Mouse (Mus musculus) midbrain, embryonic 12.5 days (tissue): Measurements from ENCODE around the gene Carmil3. TPM values are rescaled to one million over a fixed set of nuclear protein-coding genes. Genes with fewer than 3 reads are reported as not detected.
A peak's percentile ranks its signal among the peaks of the same experiment; 100 is the strongest.

ENCODE experiments used
- ATAC-seq: fragments of 200-750 bp; cut with Nextera tagmentation; 2 replicates; pipeline ENCODE4 v1.8.0; 2017; ENCODE audit warnings: low read depth, moderate TSS enrichment, moderate library complexity; ENCODE audit not compliant: low FRiP score
- H3K27ac ChIP-seq: fragments of 300-500 bp; sonication (generic); replicated peaks from 2 replicates; pipeline ENCODE4 v1.5.1; 2016; ENCODE audit warnings: mild to moderate bottlenecking
- H3K27me3 ChIP-seq: fragments of 300-500 bp; sonication (generic); 2 replicates; pipeline ENCODE4 v1.6.1; 2016; ENCODE audit warnings: mild to moderate bottlenecking
- H3K36me3 ChIP-seq: fragments of 300-500 bp; sonication (generic); 2 replicates; pipeline ENCODE4 v1.6.1; 2016
- H3K4me1 ChIP-seq: fragments of 300-500 bp; sonication (generic); 2 replicates; pipeline ENCODE4 v1.6.1; 2016
- H3K4me2 ChIP-seq: fragments of 300-500 bp; sonication (generic); replicated peaks from 2 replicates; pipeline ENCODE4 v1.6.1; 2016; ENCODE audit warnings: mild to moderate bottlenecking, moderate library complexity
- H3K4me3 ChIP-seq: fragments of 300-500 bp; sonication (generic); 2 replicates; pipeline ENCODE4 v1.5.1; 2016; ENCODE audit warnings: mild to moderate bottlenecking
- H3K9ac ChIP-seq: fragments of 300-500 bp; sonication (generic); replicated peaks from 2 replicates; pipeline ENCODE4 v1.6.1; 2016; ENCODE audit warnings: mild to moderate bottlenecking, moderate library complexity
- H3K9me3 ChIP-seq: fragments of 300-500 bp; sonication (generic); 2 replicates; pipeline ENCODE4 v1.6.1; 2016; ENCODE audit warnings: mild to moderate bottlenecking
- whole genome bisulfite sequencing: fragments of 180-500 bp; shearing (Covaris S2); methylation state at CpG from one replicate; pipeline ENCODE4 v1.1.7; 2016; 5-methylcytosine and 5-hydroxymethylcytosine counted together
- polyA plus RNA-seq: library from polyadenylated mRNA; unstranded; fragments of >200 nt; fragmentation: Nextera tagmentation; extraction: Ambion mirVana; gene quantifications from 2 replicates; pipeline ENCODE4 v1.2.1, GENCODE M21; 2016

Carmil3 gene
- polyA plus RNA-seq, 1 experiment from 2014 or later = 13.8 TPM

GRCm38 (mm10) chr14:55470806-55471205 is 19.6 kb upstream of the Carmil3 start:
- no peak for ATAC-seq
- WGBS = 14% methylated on average over 10 of the region's 10 CpGs
- no peaks in the 10 kb centered on the region for H3K4me1 ChIP-seq

GRCm38 (mm10) chr14:55475654-55476053 is 14.8 kb upstream of the Carmil3 start:
- no peaks in the 10 kb centered on the region for H3K9me3 ChIP-seq
- H3K27ac ChIP-seq = no peak overlapping the region
- no peaks in the 10 kb centered on the region for H3K27me3 ChIP-seq
- H3K4me2 ChIP-seq = no peak overlapping the region
- no peaks in the 10 kb centered on the region for H3K36me3 ChIP-seq
- WGBS = 62% methylated on average over 2 of the region's 2 CpGs
- H3K9ac ChIP-seq = no peak overlapping the region
- peaks cover 6% of the 10 kb centered on the region; the same call in 1 of the 2 replicates for H3K4me1 ChIP-seq
- H3K4me3 ChIP-seq = no peak overlapping the region
- ATAC-seq = no peak

More at GRCm38 (mm10) chr14:55470806-55471205, 19.6 kb upstream of the Carmil3 start:
- no peak overlapping the region for H3K4me3 ChIP-seq
- no peaks in the 10 kb centered on the region for H3K9me3 ChIP-seq
- H3K27me3 ChIP-seq = no peaks in the 10 kb centered on the region
- H3K27ac ChIP-seq = no peak overlapping the region
- no peaks in the 10 kb centered on the region for H3K36me3 ChIP-seq
- no peak overlapping the region for H3K4me2 ChIP-seq
- no peak overlapping the region for H3K9ac ChIP-seq

- H3K9me3 ChIP-seq = no peaks in the 10 kb centered on the region
- H3K4me3 ChIP-seq = no peak overlapping the region
- no peak for ATAC-seq
- WGBS = 95% methylated on average over 1 of the region's 1 CpGs
- no peak overlapping the region for H3K4me2 ChIP-seq
- no peaks in the 10 kb centered on the region for H3K27me3 ChIP-seq
- no peak overlapping the region for H3K9ac ChIP-seq
- no peaks in the 10 kb centered on the region for H3K36me3 ChIP-seq
- peaks cover 6% of the 10 kb centered on the region; the same call in 1 of the 2 replicates for H3K4me1 ChIP-seq
- H3K27ac ChIP-seq = no peak overlapping the region
Measured at GRCm38 (mm10) chr14:55477421-55477820, 13.0 kb upstream of the Carmil3 start.

GRCm38 (mm10) chr14:55477829-55478228 is 12.6 kb upstream of the Carmil3 start:
- WGBS = 92% methylated on average over 5 of the region's 5 CpGs

GRCm38 (mm10) chr14:55478651-55479599 is 11.5 kb upstream of the Carmil3 start, which contains the start of gene Dhrs4:
Gene Dhrs4, plus strand, starts transcription at chr14:55478758.
- Histone ChIP-seq H3K4me2 (peak within 1 kb of the TSS; percentile 61), H3K4me1 (peaks cover 6% of the 10 kb centered on the region; the same call in 1 of the 2 replicates), H3K36me3 (no peaks in the 10 kb centered on the region), H3K27ac (peak within 1 kb of the TSS; percentile 43; the same call in 1 of the 2 replicates), H3K9me3 (no peaks in the 10 kb centered on the region), H3K9ac (peak within 1 kb of the TSS; percentile 60), H3K27me3 (no peaks in the 10 kb centered on the region), H3K4me3 (peak within 1 kb of the TSS; percentile 56)
- 1% methylated on average over 38 of the region's 38 CpGs for WGBS
- ATAC-seq = peak; percentile 97

More at GRCm38 (mm10) chr14:55477829-55478228, 12.6 kb upstream of the Carmil3 start:
- ATAC-seq = no peak
- Histone ChIP-seq H3K4me2 (peak overlapping the region; percentile 61; the same call in 1 of the 2 replicates), H3K27ac (no peak overlapping the region), H3K9ac (no peak overlapping the region), H3K4me3 (no peak overlapping the region), H3K27me3 (no peaks in the 10 kb centered on the region), H3K36me3 (no peaks in the 10 kb centered on the region), H3K9me3 (no peaks in the 10 kb centered on the region), H3K4me1 (peaks cover 6% of the 10 kb centered on the region; the same call in 1 of the 2 replicates)

- no peak overlapping the region for H3K9ac ChIP-seq
- no peak for ATAC-seq
- H3K4me2 ChIP-seq = no peak overlapping the region
Measured at GRCm38 (mm10) chr14:55479629-55480028, 10.8 kb upstream of the Carmil3 start.

GRCm38 (mm10) chr14:55484430-55485085 is 5.9 kb upstream of the Carmil3 start:
- ATAC-seq = no peak
- no peak overlapping the region for H3K9ac ChIP-seq
- no peak overlapping the region for H3K4me3 ChIP-seq
- H3K9me3 ChIP-seq = no peaks in the 10 kb centered on the region
- H3K4me1 ChIP-seq = no peaks in the 10 kb centered on the region
- H3K4me2 ChIP-seq = no peak overlapping the region
- no peaks in the 10 kb centered on the region for H3K27me3 ChIP-seq
- WGBS = 86% methylated on average over 5 of the region's 5 CpGs
- H3K36me3 ChIP-seq = no peaks in the 10 kb centered on the region
- H3K27ac ChIP-seq = no peak overlapping the region

More at GRCm38 (mm10) chr14:55479629-55480028, 10.8 kb upstream of the Carmil3 start:
- no peak overlapping the region for H3K4me3 ChIP-seq
- no peak overlapping the region for H3K27ac ChIP-seq
- H3K36me3 ChIP-seq = no peaks in the 10 kb centered on the region
- H3K9me3 ChIP-seq = no peaks in the 10 kb centered on the region
- H3K27me3 ChIP-seq = no peaks in the 10 kb centered on the region
- peaks cover 6% of the 10 kb centered on the region; the same call in 1 of the 2 replicates for H3K4me1 ChIP-seq
- WGBS = 90% methylated on average over 10 of the region's 10 CpGs

GRCm38 (mm10) chr14:55486836-55487235 is 3.6 kb upstream of the Carmil3 start:
- Histone ChIP-seq H3K27ac (no peak overlapping the region), H3K36me3 (no peaks in the 10 kb centered on the region), H3K4me3 (no peak overlapping the region), H3K9ac (no peak overlapping the region), H3K4me1 (peaks cover 10% of the 10 kb centered on the region), H3K27me3 (no peaks in the 10 kb centered on the region), H3K4me2 (no peak overlapping the region), H3K9me3 (no peaks in the 10 kb centered on the region)
- ATAC-seq = no peak
- 94% methylated on average over 8 of the region's 8 CpGs for WGBS

GRCm38 (mm10) chr14:55491291-55491833 is 911 bp downstream of the Carmil3 start:
- Histone ChIP-seq H3K4me3 (peak overlapping the region; percentile 88), H3K27ac (peak overlapping the region; percentile 91), H3K27me3 (no peaks in the 10 kb centered on the region), H3K36me3 (peaks cover 30% of the 10 kb centered on the region), H3K4me1 (peaks cover 20% of the 10 kb centered on the region), H3K4me2 (peak overlapping the region; percentile 78), H3K9me3 (no peaks in the 10 kb centered on the region), H3K9ac (peak overlapping the region; percentile 92)
- peak; percentile 72 for ATAC-seq
- under 1% methylated on average over 30 of the region's 30 CpGs for WGBS

GRCm38 (mm10) chr14:55492103-55492502 is 1.7 kb downstream of the Carmil3 start:
- 56% methylated on average over 3 of the region's 3 CpGs for WGBS
- Histone ChIP-seq H3K4me2 (peak overlapping the region; percentile 78), H3K9ac (0 out of 2 replicates have a peak overlapping the region, but pooled peaks have one; percentile 92), H3K27me3 (no peaks in the 10 kb centered on the region), H3K4me3 (peak overlapping the region; percentile 88), H3K4me1 (peaks cover 20% of the 10 kb centered on the region), H3K27ac (peak overlapping the region; percentile 91), H3K9me3 (no peaks in the 10 kb centered on the region), H3K36me3 (peaks cover 30% of the 10 kb centered on the region)
- no peak for ATAC-seq

GRCm38 (mm10) chr14:55495509-55496240 is 5.2 kb downstream of the Carmil3 start:
- WGBS = 76% methylated on average over 20 of the region's 20 CpGs
- H3K27ac ChIP-seq = no peak overlapping the region
- no peaks in the 10 kb centered on the region for H3K9me3 ChIP-seq
- H3K4me1 ChIP-seq = peaks cover 17% of the 10 kb centered on the region
- H3K9ac ChIP-seq = no peak overlapping the region
- H3K4me2 ChIP-seq = no peak overlapping the region
- H3K36me3 ChIP-seq = peaks cover 54% of the 10 kb centered on the region
- ATAC-seq = no peak
- H3K4me3 ChIP-seq = no peak overlapping the region
- no peaks in the 10 kb centered on the region for H3K27me3 ChIP-seq
